Mouse (Mus musculus) midbrain, postnatal 0 days (tissue): Measurements from ENCODE around the gene Klhl26. TPM values are rescaled to one million over a fixed set of nuclear protein-coding genes. Genes with fewer than 3 reads are reported as not detected.

Source experiments
- ATAC-seq: fragments of 200-750 bp; cut with Nextera tagmentation; 2 replicates; pipeline ENCODE4 v1.8.0; 2017; ENCODE audit warnings: moderate number of reproducible peaks, mild to moderate bottlenecking, moderate TSS enrichment, moderate library complexity; ENCODE audit not compliant: low FRiP score
- DNase-seq: peaks from one replicate; pipeline ENCODE4 v3.0.0-alpha.2; 2015; ENCODE audit warnings: low spot score
- H3K27ac ChIP-seq: fragments of 300-500 bp; sonication (generic); 2 replicates; pipeline ENCODE4 v1.5.1; 2014; ENCODE audit warnings: low read depth, mild to moderate bottlenecking, low read length, mixed read lengths
- H3K27me3 ChIP-seq: fragments of 300-500 bp; sonication (generic); 2 replicates; pipeline ENCODE4 v1.6.1; 2014; ENCODE audit warnings: low read length, control low read depth, mixed read lengths; ENCODE audit not compliant: insufficient read depth
- H3K36me3 ChIP-seq: fragments of 300-500 bp; sonication (generic); 2 replicates; pipeline ENCODE4 v1.6.1; 2014; ENCODE audit warnings: low read length, control low read depth, mixed read lengths; ENCODE audit not compliant: insufficient read depth
- H3K4me1 ChIP-seq: fragments of 300-500 bp; sonication (generic); 2 replicates; pipeline ENCODE4 v1.6.1; 2014; ENCODE audit warnings: mild to moderate bottlenecking, control low read depth, antibody characterized with exemption, low read length, mixed read lengths; ENCODE audit not compliant: insufficient read depth
- H3K4me2 ChIP-seq: fragments of 300-500 bp; sonication (generic); 2 replicates; pipeline ENCODE4 v1.6.1; 2014; ENCODE audit warnings: low read depth, mild to moderate bottlenecking, low read length, mixed read lengths; ENCODE audit not compliant: poor library complexity, severe bottlenecking
- H3K4me3 ChIP-seq: fragments of 300-500 bp; sonication (generic); 2 replicates; pipeline ENCODE4 v1.5.1; 2014; ENCODE audit warnings: low read depth, mild to moderate bottlenecking, low read length, moderate library complexity
- H3K9ac ChIP-seq: fragments of 300-500 bp; sonication (generic); replicated peaks from 2 replicates; pipeline ENCODE4 v1.6.1; 2014; ENCODE audit warnings: mild to moderate bottlenecking, low read length, moderate library complexity, mixed read lengths; ENCODE audit not compliant: poor library complexity, severe bottlenecking
- H3K9me3 ChIP-seq: fragments of 300-500 bp; sonication (generic); 2 replicates; pipeline ENCODE4 v1.6.1; 2016; ENCODE audit warnings: low read length, control low read depth
- CTCF ChIP-seq: IDR thresholded peaks from 2 replicates; pipeline ENCODE4 v1.5.1; 2016; ENCODE audit warnings: antibody characterized with exemption, mild to moderate bottlenecking
- WGBS: fragments of 180-500 bp; shearing (Covaris S2); extraction: QIAGEN DNeasy Blood & Tissue Kit; methylation state at CpG from one replicate; pipeline ENCODE4 v1.1.7; 2014; 5-methylcytosine and 5-hydroxymethylcytosine counted together
- polyA plus RNA-seq: library from polyadenylated mRNA; unstranded; fragments of >200 nt; fragmentation: Nextera tagmentation; extraction: Ambion mirVana; gene quantifications from 2 replicates; pipeline ENCODE4 v1.2.1, GENCODE M21; 2015
- total RNA-seq: library from RNA; depleted of rRNA; stranded (reverse); fragments of >200 nt; gene quantifications from 2 replicates; pipeline ENCODE4 v1.2.3, GENCODE M21; 2014

The Klhl26 gene
- total and polyA plus RNA-seq, 2 experiments from 2014 or later, result 39.4 to 51.0 TPM

- ATAC-seq (no peak), DNase-seq (no peak)
- no peak overlapping the region for H3K4me2 ChIP-seq
- no peak overlapping the region for H3K4me3 ChIP-seq
- TF ChIP-seq CTCF, result no peak
- H3K36me3 ChIP-seq, result no peaks in the 10 kb centered on the region
- WGBS, result 72% methylated on average over 11 of the region's 11 CpGs
- no peak overlapping the region for H3K9ac ChIP-seq
- no peak overlapping the region for H3K27ac ChIP-seq
- no peaks in the 10 kb centered on the region for H3K9me3 ChIP-seq
- peaks cover 10% of the 10 kb centered on the region; the same call in 1 of the 2 replicates for H3K4me1 ChIP-seq
- H3K27me3 ChIP-seq, result no peaks in the 10 kb centered on the region
These were observed 56.7 kb downstream of the Klhl26 start for GRCm38 (mm10) chr8:70419879-70420643.

- WGBS, result 59% methylated on average over 14 of the region's 14 CpGs
- Histone ChIP-seq H3K36me3 (no peaks in the 10 kb centered on the region), H3K9me3 (no peaks in the 10 kb centered on the region), H3K9ac (0 out of 2 replicates have a peak overlapping the region, but pooled peaks have one; percentile 24), H3K4me2 (no peak overlapping the region), H3K27me3 (no peaks in the 10 kb centered on the region), H3K4me3 (no peak overlapping the region), H3K4me1 (peaks cover 10% of the 10 kb centered on the region; the same call in 1 of the 2 replicates), H3K27ac (no peak overlapping the region)
- ATAC-seq, result no peak
- no peak for TF ChIP-seq CTCF
- no peak for DNase-seq
These were observed 57.8 kb downstream of the Klhl26 start for GRCm38 (mm10) chr8:70418954-70419353.

DNA sequence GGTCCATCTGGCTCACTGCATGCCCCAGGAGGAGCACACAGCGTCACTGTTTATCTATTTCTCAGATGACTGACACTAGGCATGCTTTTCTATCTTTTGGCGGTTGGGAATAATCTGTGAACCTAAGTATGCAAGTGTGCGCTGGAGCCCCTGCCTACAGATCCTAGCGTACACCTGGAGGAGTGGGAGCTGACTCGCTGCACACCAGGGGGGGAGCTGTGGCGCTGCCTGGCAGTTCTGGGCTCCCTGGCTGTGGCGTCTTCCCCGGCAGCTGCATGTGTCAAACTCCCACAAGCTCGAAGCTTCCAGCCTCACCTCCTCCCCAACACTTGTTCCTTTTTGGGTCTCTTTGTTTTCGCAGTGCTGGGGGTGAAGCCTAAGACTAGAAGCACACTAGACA, 58.9 kb downstream of the Klhl26 start:
- Histone ChIP-seq H3K9ac (no peak overlapping the region), H3K36me3 (peaks cover 2% of the 10 kb centered on the region; the same call in 1 of the 2 replicates), H3K4me1 (peaks cover 10% of the 10 kb centered on the region; the same call in 1 of the 2 replicates), H3K27ac (no peak overlapping the region), H3K9me3 (no peaks in the 10 kb centered on the region), H3K4me3 (no peak overlapping the region), H3K4me2 (no peak overlapping the region), H3K27me3 (no peaks in the 10 kb centered on the region)
- 38% methylated on average over 10 of the region's 10 CpGs for WGBS
- TF ChIP-seq CTCF, result no peak
- DNase-seq, result no peak
- no peak for ATAC-seq

DNA sequence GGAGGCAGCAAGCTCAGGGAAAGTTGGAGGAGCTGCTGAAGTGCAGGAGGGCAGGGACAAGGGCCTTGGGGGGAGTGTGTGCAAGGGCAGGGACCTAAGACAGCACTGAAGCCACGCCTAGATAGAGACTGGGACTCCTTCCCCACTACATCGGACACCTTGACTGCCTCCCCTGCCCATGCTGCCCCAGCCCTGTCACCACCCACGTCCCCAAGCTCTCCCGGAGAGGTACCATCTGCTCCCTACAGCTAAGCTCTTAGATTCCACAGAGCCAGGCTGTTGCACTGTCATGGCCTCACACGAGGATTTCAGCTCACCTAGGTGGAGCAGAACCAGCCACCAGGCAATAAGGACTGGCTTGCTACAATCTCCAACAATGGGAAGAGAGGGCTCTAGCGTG, 59.8 kb downstream of the Klhl26 start:
- 33% methylated on average over 6 of the region's 6 CpGs for WGBS
- DNase-seq (no peak), ATAC-seq (no peak)
- peaks cover 10% of the 10 kb centered on the region; the same call in 1 of the 2 replicates for H3K4me1 ChIP-seq
- H3K9ac ChIP-seq, result 0 out of 2 replicates have a peak overlapping the region, but pooled peaks have one; percentile 19
- no peaks in the 10 kb centered on the region for H3K27me3 ChIP-seq
- H3K4me3 ChIP-seq, result no peak overlapping the region
- H3K9me3 ChIP-seq, result no peaks in the 10 kb centered on the region
- H3K4me2 ChIP-seq, result no peak overlapping the region
- H3K36me3 ChIP-seq, result peaks cover 5% of the 10 kb centered on the region; the same call in 1 of the 2 replicates
- H3K27ac ChIP-seq, result peak overlapping the region; percentile 26; the same call in 1 of the 2 replicates
- TF ChIP-seq CTCF, result no peak

DNA sequence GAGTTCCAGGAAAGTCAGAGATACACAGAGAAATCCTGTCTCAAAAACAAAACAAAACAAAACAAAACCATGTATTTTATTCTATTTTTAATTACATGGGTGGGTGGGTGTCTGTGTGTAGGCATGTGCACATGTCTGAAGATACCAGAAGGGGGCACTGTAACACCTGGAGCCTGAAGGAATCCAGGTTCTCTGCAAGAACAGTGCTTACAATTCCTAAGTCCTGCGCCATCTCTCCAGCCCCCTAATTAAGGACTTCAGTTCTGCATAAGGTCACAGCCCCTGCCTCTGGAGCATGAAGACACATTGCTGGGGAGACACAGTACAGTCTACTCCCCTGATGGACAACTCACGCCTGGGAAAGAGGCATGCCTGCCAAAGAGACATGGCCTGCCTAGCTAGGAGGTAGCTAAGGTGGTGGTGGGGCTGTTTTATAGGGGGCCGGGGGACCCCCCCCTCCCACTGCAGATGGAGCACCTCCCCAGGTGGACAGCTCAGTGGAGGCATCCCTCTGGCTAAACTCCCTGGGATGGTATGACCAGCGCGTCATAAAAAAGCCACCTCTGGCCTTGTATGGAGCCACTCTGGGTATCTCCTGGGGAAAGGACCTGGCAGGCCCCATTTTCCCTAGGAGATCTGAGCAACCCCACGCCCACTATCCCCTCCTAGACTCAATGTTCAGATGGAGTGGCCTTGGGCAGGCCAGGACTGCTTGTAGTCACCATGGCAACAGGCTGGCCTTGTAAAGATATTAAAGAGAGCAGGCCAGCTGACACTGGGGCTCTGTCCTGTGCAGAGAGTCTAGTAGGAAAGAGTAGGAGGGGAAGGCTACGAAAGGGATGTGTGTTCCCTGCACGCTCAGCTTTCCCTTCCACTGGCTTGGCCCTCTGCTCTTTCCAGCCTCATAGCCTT, 61.0 kb downstream of the Klhl26 start:
- Histone ChIP-seq H3K27me3 (no peaks in the 10 kb centered on the region), H3K27ac (no peak overlapping the region; the same call in 1 of the 2 replicates), H3K36me3 (peaks cover 5% of the 10 kb centered on the region; the same call in 1 of the 2 replicates), H3K4me3 (no peak overlapping the region), H3K4me1 (peaks cover 10% of the 10 kb centered on the region; the same call in 1 of the 2 replicates), H3K9ac (0 out of 2 replicates have a peak overlapping the region, but pooled peaks have one; percentile 19), H3K9me3 (no peaks in the 10 kb centered on the region), H3K4me2 (no peak overlapping the region)
- peak; percentile 61; the same call in 1 of the 2 replicates for ATAC-seq
- peak; percentile 72 for TF ChIP-seq CTCF
- WGBS, result 63% methylated on average over 8 of the region's 8 CpGs
- DNase-seq, result peak; percentile 72
